Mouse (Mus musculus): Measurements from ENCODE around the gene Cfap45.

The Cfap45 gene

DNA sequence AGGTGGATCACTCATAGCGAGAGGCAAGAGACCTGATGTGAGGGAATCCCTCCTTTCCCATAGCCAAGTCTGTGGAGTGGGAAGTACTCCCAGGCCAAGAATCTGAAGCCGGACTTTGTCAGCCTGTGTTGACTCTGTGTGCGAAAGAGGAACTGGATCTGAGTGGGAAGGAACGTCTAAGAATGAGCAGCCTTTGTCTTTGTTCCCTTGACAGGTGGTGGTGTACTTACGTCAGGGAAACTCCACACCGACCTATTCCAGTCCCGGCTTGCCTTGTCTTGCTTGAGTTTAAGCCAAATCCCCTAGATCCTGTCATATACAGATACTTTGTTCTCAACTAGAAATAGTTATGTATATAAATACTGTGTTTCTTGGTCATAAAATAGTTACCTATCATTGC is 1.9 kb downstream of the Cfap45 start:
- DNase-seq: no peak

DNA sequence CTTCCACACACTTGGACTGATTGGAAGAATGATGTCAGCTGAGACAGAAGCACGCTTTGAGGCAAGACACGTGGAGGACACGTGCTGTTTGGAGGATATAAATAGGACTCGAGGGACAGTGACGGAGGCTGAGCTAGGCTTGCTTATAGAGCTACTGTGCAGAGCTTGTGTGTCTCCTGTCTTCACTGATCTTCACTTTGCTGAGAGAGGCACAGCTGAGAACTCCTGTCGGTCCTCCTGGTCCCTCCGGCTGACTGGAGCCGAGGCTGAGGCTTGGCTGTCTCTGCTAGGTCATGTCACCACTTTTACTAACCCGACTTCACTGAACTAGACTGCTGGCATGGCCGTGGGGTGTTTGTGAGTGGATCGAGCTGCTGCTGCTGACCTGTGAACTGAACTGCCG is 3.1 kb downstream of the Cfap45 start:
- DNase-seq: no peak

DNA sequence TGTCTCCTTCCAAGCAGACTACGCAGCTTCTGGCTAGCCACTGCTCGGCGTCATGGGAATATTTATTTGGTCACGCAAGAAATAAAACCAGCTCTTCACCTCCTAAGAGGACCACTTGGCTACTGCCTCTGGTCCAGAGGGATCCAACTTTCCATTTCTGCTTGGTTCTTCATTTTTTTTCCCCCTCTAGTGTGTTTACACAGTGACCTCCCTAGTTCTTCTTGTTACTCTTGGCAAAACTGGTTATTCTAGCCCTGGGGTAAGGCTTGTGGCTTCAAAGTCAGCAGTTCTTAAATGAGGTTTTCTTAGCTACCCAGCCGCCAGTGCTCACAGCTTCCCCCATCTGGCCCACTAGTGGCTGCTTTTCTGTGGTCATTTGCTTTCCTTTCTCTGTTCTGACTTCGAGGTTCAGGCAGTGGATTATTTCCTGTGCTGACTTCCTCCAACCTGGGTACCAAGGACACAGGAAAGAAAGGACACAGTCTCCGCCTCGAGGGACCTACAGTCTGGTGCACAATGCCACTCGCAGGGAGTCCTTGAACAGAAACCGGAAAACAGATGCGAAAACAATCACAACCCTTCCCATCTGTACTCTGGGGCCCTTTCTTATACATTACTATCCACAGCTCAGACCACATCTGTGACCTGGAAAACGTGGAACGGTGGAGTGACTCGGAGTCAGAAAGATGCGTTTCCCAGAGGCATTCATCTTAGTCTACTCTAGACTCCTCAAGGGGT is 4.6 kb downstream of the Cfap45 start:
- no peak for DNase-seq

DNA sequence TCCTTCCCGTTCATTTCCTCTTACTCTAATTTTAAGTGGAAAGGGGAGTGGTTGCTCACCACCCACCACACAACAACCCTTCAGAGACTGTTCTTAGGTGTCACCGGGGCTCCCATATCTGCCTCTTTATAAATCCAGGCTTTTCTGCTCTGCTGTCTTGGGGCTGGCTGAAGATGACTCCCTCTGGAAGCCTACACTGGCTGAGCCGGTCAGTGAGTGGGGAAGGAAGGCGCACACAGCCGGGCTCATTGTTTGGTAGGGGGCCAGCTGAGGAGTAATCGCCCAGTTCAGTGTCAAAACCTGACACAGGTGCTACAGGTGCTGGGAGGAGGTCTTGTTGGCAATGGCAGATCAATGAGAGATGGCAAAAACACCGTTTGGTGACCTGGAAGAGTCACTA is 5.4 kb downstream of the Cfap45 start:
- DNase-seq: no peak

DNA sequence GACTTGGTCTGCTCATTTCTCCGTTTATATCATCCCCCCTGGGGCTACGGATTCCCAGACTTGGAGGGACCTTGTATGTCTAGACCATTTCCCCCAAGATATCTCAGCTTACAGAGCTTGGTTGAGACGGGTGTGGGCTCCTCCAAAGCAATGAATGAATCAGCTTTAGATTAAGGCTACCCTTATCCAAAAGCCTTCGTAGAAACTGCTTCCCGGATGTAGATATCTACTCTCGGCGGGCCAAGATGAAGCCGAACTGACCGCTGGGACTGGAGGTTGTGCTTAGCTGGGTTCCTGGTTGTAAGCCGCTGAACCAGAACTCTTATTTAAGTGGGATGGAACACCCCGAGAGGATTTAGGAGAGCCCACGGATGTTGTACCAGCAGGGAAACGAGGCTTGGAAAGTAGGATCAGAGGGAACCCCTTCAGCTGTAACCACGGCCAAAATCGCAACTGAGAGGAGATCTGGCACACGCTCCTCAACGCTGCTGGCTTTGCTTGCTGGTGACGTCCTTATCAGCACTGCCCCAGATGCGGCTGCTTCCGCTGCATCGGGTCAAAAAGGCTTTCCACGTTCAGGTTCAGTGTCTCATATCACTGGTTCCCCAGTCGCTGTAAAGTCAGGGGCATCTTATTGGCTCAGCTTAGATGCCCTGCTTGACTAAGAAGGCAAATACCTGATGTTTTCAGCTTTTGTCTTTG is 5.9 kb downstream of the Cfap45 start:
- no peak for DNase-seq

DNA sequence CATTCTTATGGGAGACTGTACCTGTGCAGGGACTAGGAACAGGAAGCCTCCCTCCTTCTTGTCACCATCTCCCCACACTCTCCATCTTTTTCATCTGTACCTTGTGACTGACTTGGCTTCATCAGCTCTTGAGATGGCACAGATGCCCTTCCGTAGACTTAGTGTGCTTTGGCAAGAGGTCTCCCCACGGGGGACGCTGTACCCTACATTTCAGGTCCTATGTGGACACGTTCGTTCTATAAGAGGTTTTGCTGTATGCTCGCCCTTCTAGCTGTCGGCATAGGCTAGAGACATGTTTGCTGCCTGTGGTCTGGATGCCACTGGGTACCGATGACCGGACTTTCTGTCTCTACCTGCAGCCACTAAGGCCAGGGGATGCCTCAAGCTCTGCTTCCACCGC is 6.8 kb downstream of the Cfap45 start:
- no peak for DNase-seq

DNA sequence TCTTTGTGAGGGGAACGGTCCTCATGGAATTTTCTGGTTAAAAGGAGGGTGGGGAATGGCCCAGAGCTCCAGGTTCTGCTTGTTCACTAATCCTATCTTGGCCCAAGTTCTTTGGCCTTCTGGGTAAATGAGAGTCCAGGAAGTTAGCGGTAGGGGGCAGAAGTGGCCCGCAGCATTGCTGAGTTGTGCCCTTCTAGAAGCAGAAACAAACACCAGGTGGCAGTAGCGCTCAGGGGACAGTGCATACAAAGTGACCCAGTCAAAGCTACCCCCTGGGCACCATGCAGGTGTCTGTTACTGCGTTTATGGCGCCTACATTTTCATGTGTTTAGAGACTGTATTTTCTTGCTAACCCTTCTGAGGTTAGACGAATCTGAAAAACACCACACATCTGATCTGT is 8.1 kb downstream of the Cfap45 start:
- DNase-seq: peak; percentile 93 to 98

DNA sequence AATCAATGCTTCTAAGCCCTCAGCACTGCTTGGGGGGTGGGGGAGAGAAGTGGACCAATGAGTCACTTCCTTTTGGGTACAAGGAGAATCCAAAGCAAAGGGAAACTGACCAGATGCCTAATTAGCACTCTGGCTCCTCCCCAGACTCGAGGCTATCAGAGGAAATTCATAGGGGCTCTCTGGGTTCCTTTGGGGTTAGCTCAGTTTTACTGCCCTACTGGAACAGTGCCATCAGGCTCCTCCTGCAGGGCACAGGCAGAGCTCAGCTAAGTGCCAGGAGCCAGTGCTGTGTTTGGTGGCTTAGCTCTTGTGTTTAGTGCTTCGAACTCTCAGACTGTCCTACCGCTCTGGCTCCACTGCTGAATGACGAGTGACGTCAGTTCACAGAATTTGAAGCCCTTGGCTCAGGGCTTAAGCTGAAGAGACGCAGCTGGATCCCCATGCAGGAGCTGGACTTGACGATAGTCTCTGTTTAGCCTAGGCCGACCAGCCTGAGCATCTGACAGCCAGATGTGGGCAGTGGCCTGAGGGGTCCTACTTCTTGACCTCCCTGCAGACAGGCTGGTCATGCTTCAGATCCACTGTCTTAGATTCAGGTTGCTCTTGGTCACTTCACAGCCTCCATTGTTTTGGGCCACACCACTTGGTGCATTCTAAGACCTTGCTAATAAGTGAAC is 10.1 kb downstream of the Cfap45 start:
- DNase-seq: no peak

DNA sequence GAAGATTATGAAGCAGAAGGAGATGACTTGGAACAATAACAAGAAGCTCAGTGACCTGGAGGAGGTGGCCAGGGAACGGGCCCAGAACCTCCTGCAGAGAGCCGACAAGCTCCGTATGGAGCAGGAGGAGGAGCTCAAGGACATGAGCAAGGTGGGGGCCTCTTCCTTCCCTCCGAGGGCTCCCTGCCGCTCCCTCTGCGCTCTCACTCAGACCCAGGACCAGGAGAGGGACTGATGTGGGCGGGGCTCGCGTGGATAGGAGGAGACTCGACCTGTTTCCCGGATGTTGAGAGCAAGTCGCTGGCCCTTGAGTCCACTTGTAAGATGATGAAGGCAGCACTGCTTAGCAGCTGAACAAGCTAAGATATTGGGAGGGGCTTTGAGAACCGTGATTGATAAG is 11.9 kb downstream of the Cfap45 start:
- DNase-seq: peak; percentile 70 to 78

DNA sequence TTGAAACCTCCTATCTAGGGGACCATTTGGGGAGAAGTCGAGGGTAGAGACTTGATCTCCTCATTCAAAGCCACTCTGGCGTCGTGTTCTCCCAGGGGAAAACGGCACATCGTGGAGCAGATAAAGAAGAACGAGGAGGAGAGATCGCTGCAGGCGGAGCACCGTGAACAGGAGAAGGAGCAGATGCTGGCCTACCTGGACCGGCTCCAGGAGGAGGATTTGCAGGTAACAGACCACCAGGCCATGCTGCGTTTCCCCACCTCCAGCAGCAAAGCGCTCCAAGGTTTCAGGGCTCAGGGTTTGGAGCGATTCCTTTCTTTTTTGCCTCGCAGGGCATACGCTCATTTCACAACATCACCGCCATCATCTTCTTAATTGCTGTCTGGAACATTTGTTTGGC is 14.5 kb downstream of the Cfap45 start:
- peak; percentile 56 to 78 for DNase-seq

DNA sequence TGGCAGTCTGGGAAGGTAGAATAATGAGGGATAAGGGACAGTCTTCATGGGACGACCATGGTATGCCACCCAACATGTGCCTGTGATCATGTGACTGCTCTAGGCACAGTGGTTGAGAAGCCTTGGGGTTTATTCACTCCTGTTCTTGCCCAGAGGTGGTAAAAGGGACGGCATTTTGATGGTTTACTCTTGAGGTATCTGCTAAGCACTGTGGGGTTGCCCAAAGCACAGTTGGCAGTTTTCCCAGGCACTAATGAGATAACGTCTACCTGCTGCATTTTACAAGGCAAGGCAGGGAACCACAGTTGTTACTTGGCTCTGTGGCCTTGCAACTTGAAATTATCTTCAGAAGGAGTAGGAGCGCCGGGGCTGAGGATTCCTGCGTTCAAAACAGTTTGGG is 19.2 kb downstream of the Cfap45 start:
- DNase-seq: peak in 1 of 2 experiments; percentile 32

DNA sequence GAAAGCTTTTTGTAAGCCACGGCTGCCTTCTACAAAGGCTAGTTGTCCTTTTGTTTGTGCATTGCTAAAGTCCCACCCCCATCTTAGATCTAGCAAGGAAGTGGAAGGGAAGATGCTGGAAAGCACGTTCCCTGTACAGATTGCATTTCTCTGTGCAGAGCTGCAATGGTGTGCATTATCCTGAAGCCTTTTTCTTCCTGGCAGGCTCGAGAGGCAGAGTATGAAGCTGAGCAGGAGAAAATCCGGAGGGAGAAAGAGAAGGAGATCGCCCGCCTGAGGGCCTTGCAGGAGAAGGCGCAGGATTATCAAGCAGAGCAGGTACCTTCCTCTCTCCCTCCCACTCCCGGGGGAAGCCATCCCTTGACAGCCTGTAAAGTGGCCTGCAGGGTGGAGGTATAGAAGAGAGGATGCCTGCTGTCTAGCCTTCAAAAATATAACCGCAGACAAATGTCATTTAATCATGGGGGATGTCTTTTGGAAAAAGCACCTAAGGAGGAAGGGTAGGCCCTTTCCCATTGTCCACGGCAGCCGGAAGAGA is 19.8 kb downstream of the Cfap45 start:
- DNase-seq: no peak

DNA sequence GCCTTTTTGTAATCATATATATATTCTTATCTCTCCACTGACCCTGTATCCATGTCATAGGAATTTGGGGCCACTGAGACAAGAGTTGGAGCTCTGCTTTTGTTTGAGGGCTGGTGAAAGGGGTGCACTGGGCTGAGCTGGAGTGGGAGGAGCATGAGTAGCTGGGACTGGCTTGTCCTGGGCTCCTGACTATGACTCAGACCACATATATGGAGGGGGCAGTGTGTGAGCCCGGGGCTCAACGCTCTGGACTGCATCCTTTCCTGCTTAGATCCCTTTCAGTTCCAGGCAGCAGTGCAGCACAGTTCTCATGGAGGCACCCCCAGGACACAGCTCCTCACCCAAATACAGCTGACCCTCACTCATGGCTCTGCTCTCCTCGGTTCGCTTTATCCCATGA is 25.5 kb downstream of the Cfap45 start:
- no peak for DNase-seq

DNA sequence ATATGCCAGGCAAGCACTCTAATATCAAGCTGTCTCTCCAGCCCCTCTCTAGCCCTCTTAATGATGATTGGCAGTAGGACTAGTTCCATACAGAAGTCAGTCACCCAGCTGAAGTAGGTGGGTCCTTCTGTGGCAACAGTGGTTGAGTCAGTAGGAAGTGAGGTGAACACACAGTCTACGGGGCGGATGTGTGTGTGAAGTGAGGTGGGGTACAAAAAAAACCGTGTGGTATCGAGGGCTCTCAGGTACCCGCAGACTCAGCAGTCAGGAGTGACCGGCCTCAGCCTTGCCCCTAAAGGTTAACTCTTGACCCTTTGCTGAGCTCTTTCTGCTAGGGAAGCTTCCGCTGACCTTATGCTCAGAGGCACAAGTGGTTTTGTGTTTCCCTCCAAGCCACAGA is 27.9 kb downstream of the Cfap45 start:
- DNase-seq: no peak

DNA sequence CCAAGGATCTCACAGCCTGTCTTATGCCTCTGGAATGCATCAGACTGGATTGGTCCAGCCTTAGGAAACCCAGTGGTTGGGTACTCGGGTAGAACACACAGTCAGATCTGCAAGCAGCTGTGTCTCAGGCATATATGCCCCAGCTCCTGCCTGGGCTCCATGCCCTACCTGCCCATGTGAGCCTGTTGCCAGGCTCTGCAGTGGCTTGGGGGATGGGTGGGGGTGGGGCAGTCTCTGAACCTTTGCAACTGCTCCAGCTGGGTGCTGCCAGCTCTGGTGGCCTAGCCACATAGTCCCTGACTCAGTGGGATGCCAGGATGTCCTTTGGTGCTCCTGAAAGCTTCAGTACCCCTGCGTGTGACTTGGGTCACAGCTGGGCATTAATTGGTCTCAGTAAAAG is 28.7 kb downstream of the Cfap45 start:
- DNase-seq: no peak

DNA sequence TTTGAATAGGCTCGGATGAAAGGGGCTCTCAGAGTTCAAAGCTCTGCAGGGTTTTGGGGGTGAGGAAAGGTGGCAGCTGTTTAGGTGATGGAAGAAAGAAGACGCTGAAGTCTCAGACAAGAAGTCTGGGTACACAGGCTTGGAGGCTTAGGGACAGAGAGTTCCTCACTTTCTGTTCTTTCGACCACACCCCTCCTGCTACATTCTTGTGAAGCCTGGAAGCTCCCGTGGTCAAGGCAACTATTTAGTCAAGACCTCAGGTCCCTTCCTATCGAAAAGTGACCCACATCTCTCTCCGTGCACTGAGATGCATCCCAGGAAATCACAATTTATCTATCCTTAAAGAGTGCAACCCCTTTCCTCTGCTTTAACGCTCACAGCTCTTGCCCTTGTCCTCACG is 29.1 kb downstream of the Cfap45 start:
- DNase-seq: no peak

DNA sequence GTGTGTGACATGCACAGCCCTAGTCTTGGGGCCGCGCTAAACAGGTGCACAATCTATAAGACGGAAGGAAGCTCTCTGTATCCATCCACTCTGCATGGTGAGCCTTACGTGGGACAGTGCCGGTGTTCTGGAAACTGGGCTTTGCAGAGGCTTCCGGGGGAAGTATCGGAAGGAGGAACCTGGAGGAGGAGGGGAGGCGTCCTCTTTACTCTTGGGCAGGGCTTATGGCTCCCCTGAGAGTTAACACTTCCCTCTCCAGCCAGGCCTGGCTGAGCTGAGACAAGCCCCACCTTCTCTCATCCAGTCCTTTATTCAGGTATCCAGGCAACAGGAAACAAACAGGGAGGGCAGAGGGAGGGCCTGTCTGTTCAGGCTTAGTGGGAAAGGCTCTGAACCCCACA is 29.9 kb downstream of the Cfap45 start:
- no peak for DNase-seq

DNA sequence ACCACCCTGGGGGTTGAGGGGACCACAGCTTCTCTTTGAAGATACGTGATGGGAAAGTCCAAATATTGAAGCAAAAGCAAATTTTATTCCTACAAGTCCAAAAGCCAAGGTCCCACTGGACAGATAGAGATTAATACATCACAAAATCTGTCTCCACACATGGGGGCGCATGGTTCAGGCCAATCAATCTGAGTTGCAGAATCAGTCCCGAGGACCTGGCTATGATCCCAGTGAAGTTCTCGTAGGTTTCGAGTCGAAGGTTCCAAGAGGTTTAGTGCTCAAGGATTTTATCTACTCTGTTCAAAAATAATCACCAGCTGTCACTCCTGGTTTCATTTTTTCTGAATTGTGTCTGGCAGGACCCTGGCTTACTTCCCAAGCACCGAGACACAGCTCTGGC is 30.4 kb downstream of the Cfap45 start:
- DNase-seq: no peak

DNA sequence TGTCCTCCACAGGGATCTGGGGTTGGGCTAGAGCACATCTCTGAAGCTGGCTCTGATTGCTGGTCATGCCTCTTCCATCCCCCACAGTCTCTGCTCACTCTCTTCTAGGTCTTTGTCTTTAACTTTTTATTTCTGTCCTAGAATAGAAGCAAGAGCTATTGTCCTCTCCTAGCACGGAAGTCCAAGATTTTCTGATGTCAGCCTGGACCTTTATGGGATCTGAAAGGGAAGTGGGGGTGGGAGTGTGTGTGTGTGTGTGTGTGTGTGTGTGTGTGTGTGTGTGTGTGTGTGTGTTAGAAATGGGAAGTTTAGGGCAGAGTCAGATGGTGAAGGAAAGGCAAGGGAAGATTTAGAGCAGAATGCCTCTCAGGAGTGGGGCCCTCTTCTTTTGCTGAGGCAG is 32.0 kb downstream of the Cfap45 start:
- DNase-seq: no peak

DNA sequence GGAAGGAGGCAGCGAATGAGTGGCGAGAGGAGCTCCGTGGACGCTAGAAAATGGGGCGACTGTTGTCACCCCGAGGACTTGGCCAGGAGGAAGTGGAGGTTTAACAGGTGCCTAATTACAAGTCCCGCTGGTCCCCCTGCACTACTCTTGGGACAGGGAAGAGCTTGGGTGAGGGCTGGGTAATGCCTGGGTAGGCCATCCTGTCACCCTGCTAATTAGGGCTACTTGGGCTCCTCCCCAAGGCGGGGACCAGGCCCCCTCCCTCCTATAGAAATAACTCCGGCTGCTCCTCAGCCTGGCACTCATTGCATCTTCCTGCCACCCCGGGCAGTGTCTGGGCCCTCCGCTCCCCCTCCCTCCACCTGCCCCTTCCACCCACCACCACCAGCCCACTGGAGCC is 35.0 kb downstream of the Cfap45 start, which contains the start of gene Vsig8:
Gene Vsig8 (plus strand): TSS at position 301 of the 400 bp plus-strand sequence.
- no peak for DNase-seq

DNA sequence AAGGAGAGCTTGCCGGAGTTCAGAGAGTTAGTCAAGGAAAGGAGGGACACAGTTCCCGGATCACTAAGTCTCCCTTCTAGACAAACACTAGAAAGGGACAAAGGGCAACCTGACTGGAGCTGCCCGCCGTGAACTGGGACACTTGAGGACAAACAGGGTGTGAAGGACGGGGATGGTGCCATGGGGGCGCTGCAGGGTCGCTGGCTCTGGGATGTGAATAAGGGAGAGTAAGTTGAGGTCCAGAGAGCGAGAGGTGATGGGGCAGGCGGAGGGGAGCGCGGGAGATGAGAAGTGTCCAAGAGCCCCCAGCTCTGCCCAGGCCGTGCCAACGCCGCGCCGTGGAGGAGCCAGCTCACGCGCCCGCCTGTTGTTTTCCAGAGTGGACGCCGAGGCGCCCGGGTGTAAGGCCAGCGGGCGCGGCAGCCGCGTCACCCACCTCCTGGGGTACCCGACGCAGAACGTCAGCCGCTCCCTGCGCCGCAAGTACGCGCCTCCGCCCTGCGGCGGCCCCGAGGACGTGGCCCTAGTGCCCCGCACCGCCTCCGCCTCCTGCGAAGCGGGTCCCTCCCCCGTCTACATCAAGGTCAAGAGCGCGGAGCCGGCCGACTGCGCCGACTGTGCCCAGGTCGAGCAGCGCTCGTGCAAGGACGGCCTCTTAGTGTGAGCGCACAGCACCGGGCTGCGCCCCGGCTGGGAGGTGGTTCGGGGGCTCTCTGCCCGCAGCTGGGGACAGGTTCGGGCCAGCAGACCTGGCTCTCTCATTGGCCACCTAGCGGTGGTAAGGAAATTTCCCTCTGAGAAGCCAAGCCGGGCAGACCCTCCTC is 42.3 kb downstream of the Cfap45 start:
- DNase-seq: peak; percentile 79

DNA sequence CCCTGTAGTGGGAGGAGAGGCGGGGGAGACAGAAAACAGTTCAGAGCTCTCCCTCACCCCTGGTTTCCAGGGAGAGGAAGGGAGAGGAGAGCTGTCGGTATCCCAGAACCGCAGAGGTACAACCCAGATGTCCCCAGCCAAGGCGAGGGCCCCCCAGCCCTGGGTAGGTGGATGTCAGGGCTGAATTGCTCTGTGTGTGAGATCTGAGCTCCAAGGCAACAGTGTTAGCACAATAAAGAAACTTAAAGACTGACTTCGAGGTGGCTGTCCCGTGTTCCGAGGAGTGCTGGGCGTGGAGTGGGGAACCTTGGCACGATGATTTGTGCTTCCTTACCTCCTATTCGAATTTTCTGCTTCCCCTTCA is 42.8 kb downstream of the Cfap45 start:
- DNase-seq: no peak

DNA sequence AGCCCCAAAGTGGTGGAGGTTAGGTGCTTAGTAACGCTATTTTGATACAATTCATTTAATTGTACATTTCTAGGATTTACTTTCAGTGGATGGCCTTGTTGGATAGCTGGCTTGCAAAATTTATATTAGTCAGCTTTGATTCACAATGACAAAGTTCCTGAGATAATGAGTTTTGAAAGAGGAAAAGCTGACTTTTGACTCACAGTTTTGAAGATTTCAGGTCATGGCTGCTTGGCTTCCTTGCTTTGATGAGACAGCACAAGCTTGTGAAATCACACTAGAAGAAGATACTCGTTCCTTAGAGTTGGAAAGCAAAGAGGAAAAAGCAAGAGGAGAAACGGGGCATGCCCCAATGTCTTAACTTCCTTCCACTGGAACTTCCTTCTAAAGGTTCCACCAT is 45.5 kb downstream of the Cfap45 start:
- DNase-seq: no peak

All from cerebellum, postnatal 14 days (tissue).